Mouse (Mus musculus) cerebellum, adult 2 months (tissue): Measurements from ENCODE around the gene Ran.

Source experiments
- CTCF ChIP-seq: fragments of 200-500 bp; IDR thresholded peaks from 2 replicates; pipeline ENCODE4 v1.5.1; 2011; ENCODE audit warnings: low read depth, mild to moderate bottlenecking, control low read depth, low read length, moderate library complexity, borderline replicate concordance; ENCODE audit not compliant: insufficient read depth
- POLR2A ChIP-seq: fragments of 200-500 bp; IDR thresholded peaks from 2 replicates; pipeline ENCODE4 v1.6.1; 2011; ENCODE audit warnings: low read length, control low read depth, borderline replicate concordance; ENCODE audit not compliant: insufficient read depth

- TF ChIP-seq CTCF = no peak
- no peak for TF ChIP-seq POLR2A
These were observed 47.5 kb downstream of the Ran start for GRCm38 (mm10) chr5:129067231-129067834.
